Mouse (Mus musculus): Measurements from ENCODE around the gene Tcf12.
A peak's percentile ranks its signal among the peaks of the same experiment; 100 is the strongest.

Gene Tcf12

DNA sequence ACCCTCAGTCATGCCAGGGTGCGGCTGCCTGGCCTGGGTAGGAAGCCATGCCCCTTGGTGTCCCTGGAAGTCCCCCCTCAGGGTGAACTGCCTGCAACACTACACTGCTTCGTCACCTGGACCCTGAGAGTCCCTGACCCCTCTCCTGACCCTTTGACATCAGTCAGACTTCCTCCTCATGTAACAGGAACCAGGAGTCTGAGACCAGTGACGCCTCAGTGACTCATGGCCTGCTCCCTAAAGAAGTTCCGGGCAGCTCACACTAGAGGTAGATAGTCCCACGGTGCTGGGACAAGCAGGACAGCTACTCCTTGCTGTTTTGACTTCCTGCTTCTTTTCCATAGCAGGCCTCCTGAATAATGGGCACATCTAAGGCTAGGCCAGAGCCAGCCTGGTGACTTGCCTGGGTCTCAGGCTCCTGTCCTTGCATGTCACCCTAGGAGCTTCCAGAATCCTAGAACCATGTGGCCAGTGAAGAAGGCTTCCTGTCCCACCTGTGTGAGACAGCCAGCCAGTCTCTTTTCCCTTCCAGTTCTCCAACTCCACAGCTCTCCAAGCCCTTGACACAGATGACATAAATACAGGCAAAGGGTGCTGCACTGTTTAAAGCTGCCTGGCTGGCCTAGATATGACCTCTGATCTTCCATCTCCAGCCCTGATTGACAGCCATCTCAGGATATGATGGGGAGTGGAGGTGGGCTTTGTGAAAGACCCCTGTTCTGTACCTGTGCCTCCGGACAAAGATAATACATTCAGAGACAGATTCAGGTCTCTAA lies 305.8 kb downstream of the Tcf12 start:
- DNase-seq (ENCODE audit: low read depth, low spot score) = peak; percentile 56

GRCm38 (mm10) chr9:71804116-71804515 lies 307.6 kb downstream of the Tcf12 start:
- peak; percentile 57 for DNase-seq (ENCODE audit: low read depth, low spot score)

DNA sequence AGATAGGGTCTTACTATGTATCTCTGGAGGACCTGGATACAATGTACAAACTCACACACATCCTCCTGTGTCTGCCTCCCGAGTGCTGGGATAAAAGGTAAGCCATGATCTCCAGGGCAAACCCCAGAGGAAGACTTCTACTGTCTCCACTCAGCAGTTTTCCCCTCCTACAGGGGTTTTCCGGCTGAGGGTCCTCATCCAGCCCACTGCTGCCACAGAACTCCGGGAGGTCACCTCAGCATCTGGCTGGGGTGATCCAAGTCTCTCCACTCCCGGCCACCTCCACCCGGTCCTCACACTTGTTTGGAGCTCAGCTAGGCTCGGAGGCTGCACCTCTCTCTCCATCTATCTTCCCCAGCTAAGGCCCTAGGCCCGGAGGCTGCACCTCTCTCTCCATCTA lies 308.4 kb downstream of the Tcf12 start:
- DNase-seq (ENCODE audit: low read depth, low spot score) = no peak

- DNase-seq (ENCODE audit: low read depth, low spot score) = no peak
Observed at GRCm38 (mm10) chr9:71799598-71799997, 312.1 kb downstream of the Tcf12 start.

DNA sequence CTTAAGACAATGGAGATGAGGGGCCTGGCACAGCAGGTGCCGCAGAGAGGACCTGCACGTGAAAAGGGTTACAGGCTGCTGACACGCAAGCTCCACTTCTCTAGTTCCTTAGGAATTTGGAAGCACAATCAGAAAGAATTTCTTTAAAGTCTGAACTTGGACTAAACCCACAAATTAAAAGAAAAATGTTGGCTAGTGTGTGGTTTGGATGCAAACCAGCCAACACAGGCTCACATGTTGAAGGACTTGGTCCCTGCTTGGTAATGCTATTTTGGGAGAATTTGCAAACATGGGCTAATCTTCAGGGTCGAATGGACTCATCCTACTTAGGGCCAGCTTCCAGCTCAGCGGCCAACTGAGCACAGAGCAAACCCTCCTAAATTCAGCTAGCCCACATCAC lies 313.5 kb downstream of the Tcf12 start:
- peak; percentile 49 for DNase-seq (ENCODE audit: low read depth, low spot score)
